Mouse (Mus musculus) spleen, adult 2 months (tissue): ENCODE measurements around the gene Rab22a. TPM values are rescaled to one million over a fixed set of nuclear protein-coding genes. Genes with fewer than 3 reads are reported as not detected.
"Not testable (repeated sequence)": the region's sequence is repeated elsewhere in the genome, so short reads cannot be mapped to it uniquely, and the experiment has no call there.

Experiments used
- DNase-seq, 2 experiments: peaks; one replicate each; pipeline versions ENCODE4 v3.0.0 to v3.0.0-alpha.2; 2012 to 2021; ENCODE audit warnings: low spot score in 2 of 2, low read depth in 1 of 2
- H3K27ac ChIP-seq: fragments of 200-500 bp; 2 replicates; pipeline ENCODE4 v1.5.1; 2012; ENCODE audit warnings: low read length, inconsistent platforms; ENCODE audit not compliant: insufficient read depth
- H3K27me3 ChIP-seq: fragments of 200-500 bp; 2 replicates; pipeline ENCODE4 v1.6.1; 2012; ENCODE audit warnings: mild to moderate bottlenecking, moderate library complexity, low read length, inconsistent platforms; ENCODE audit not compliant: control insufficient read depth, insufficient read depth
- H3K36me3 ChIP-seq: fragments of 200-500 bp; 2 replicates; pipeline ENCODE4 v1.6.1; 2012; ENCODE audit warnings: mild to moderate bottlenecking, low read length, inconsistent platforms; ENCODE audit not compliant: control insufficient read depth, insufficient read depth
- H3K4me1 ChIP-seq: fragments of 200-500 bp; 2 replicates; pipeline ENCODE4 v1.6.1; 2011; ENCODE audit warnings: inconsistent platforms; ENCODE audit not compliant: control insufficient read depth, insufficient read depth, insufficient read length
- H3K4me3 ChIP-seq: fragments of 200-500 bp; 2 replicates; pipeline ENCODE4 v1.5.1; 2011; ENCODE audit warnings: mild to moderate bottlenecking, inconsistent platforms; ENCODE audit not compliant: insufficient read depth, insufficient read length; ENCODE audit errors: extremely low read depth
- CTCF ChIP-seq: fragments of 200-500 bp; IDR thresholded peaks from 2 replicates; pipeline ENCODE4 v1.5.1; 2011; ENCODE audit warnings: mild to moderate bottlenecking, inconsistent platforms; ENCODE audit not compliant: insufficient read depth, insufficient read length, insufficient replicate concordance; ENCODE audit errors: extremely low read depth
- POLR2A ChIP-seq: fragments of 200-500 bp; IDR thresholded peaks from 2 replicates; pipeline ENCODE4 v1.6.1; 2011; ENCODE audit warnings: low read depth, low read length, inconsistent platforms
- WGBS: fragments of 180-500 bp; shearing (Covaris S2); methylation state at CpG from one replicate; pipeline ENCODE4 v1.1.7; 2018; 5-methylcytosine and 5-hydroxymethylcytosine counted together
- polyA plus RNA-seq: library from polyadenylated mRNA; depleted of rRNA; stranded (reverse); fragments of >200 nt; gene quantifications from 2 replicates; pipeline ENCODE4 v1.2.3, GENCODE M21; 2012

Rab22a gene
- polyA plus RNA-seq, 1 experiment: 18.7 TPM

- Histone ChIP-seq H3K4me3 (no peak overlapping the region), H3K4me1 (no peaks in the 10 kb centered on the region), H3K27me3 (no peaks in the 10 kb centered on the region), H3K36me3 (no peaks in the 10 kb centered on the region), H3K27ac (no peak overlapping the region)
- WGBS: 48% methylated on average over 7 of the region's 7 CpGs
- DNase-seq: no peak
- no peak for TF ChIP-seq CTCF
- no peak for TF ChIP-seq POLR2A
These were observed 34.9 kb upstream of the Rab22a start for GRCm38 (mm10) chr2:173624667-173625066.

- no peak overlapping the region for H3K27ac ChIP-seq
- no peak for DNase-seq
- 87% methylated on average over 3 of the region's 3 CpGs for WGBS
- H3K27me3 ChIP-seq: no peaks in the 10 kb centered on the region
- H3K36me3 ChIP-seq: no peaks in the 10 kb centered on the region
- H3K4me3 ChIP-seq: no peak overlapping the region
- TF ChIP-seq POLR2A: no peak
- TF ChIP-seq CTCF: no peak
- H3K4me1 ChIP-seq: no peaks in the 10 kb centered on the region
These were observed 33.8 kb upstream of the Rab22a start for GRCm38 (mm10) chr2:173625786-173626185.

GRCm38 (mm10) chr2:173634106-173634505 is 25.5 kb upstream of the Rab22a start:
- not testable (repeated sequence) for DNase-seq, H3K27ac ChIP-seq, H3K4me1 ChIP-seq, H3K27me3 ChIP-seq, H3K4me3 ChIP-seq, H3K36me3 ChIP-seq
- 98% methylated on average over 15 of the region's 15 CpGs for WGBS

GRCm38 (mm10) chr2:173641370-173641769 is 18.2 kb upstream of the Rab22a start:
- DNase-seq: no peak
- no peaks in the 10 kb centered on the region for H3K27me3 ChIP-seq
- H3K4me3 ChIP-seq: no peak overlapping the region
- H3K27ac ChIP-seq: no peak overlapping the region
- no peaks in the 10 kb centered on the region for H3K4me1 ChIP-seq
- TF ChIP-seq POLR2A (no peak), CTCF (no peak)
- H3K36me3 ChIP-seq: no peaks in the 10 kb centered on the region

- TF ChIP-seq POLR2A (no peak), CTCF (no peak)
- Histone ChIP-seq H3K36me3 (no peaks in the 10 kb centered on the region), H3K27me3 (no peaks in the 10 kb centered on the region), H3K4me1 (no peaks in the 10 kb centered on the region), H3K27ac (no peak overlapping the region), H3K4me3 (no peak overlapping the region)
- no peak for DNase-seq
- 79% methylated on average over 15 of the region's 15 CpGs for WGBS
These were observed 17.1 kb upstream of the Rab22a start for GRCm38 (mm10) chr2:173642262-173642999.

DNA sequence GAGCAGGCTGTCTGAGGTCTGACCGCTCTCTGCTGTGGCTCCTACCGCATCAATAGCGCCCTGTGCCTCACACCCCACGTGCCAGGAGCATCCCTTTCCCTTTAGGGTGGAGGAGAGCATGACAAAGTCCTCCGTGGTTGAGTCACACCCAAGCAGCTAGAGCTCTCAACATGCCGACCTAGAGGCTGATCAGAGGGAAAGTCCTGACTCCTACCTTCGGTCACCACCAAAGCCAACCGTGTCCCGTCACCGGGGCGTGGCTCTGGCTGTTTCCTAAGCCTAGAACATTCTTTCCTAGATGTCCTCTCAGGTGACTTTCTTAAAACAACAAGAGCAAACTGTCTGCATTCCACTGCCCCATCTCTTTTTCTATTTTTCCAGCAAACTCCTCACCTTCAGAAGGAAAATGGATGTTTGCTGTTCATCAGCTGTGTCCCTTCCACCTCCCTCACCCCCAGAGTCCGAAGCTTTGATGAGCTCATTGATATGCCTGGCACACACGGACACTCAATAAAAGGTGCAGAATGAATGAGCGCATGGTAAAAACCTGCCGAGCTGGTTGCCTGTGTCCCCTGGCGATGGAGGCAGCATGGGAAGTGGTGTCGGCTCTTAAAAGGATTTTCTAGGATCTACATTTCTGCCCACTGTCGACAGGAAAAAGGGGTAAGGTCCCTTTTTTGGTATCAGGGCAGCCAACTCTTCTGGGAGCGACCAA is 12.2 kb upstream of the Rab22a start:
- no peak overlapping the region for H3K4me3 ChIP-seq
- H3K27me3 ChIP-seq: no peaks in the 10 kb centered on the region
- no peaks in the 10 kb centered on the region for H3K4me1 ChIP-seq
- 93% methylated on average over 19 of the region's 19 CpGs for WGBS
- TF ChIP-seq POLR2A: no peak
- no peak for TF ChIP-seq CTCF
- H3K36me3 ChIP-seq: no peaks in the 10 kb centered on the region
- no peak overlapping the region for H3K27ac ChIP-seq
- DNase-seq: no peak

GRCm38 (mm10) chr2:173649762-173650161 is 9.8 kb upstream of the Rab22a start:
- 87% methylated on average over 10 of the region's 10 CpGs for WGBS
- no peaks in the 10 kb centered on the region for H3K27me3 ChIP-seq
- H3K36me3 ChIP-seq: no peaks in the 10 kb centered on the region

More at GRCm38 (mm10) chr2:173649762-173650161, 9.8 kb upstream of the Rab22a start:
- TF ChIP-seq CTCF (no peak), POLR2A (no peak)
- Histone ChIP-seq H3K27ac (no peak overlapping the region), H3K4me1 (no peaks in the 10 kb centered on the region), H3K4me3 (no peak overlapping the region)
- DNase-seq: no peak
